Mouse (Mus musculus) midbrain, embryonic 11.5 days (tissue): ENCODE measurements around the gene Laptm5. TPM values are rescaled to one million over a fixed set of nuclear protein-coding genes. Genes with fewer than 3 reads are reported as not detected.

ENCODE experiments used
- ATAC-seq: fragments of 200-750 bp; cut with Nextera tagmentation; 2 replicates; pipeline ENCODE4 v1.8.0; 2017; ENCODE audit warnings: moderate TSS enrichment, moderate library complexity; ENCODE audit not compliant: low FRiP score
- DNase-seq: peaks from one replicate; pipeline ENCODE4 v3.0.0; 2015; ENCODE audit warnings: low spot score; ENCODE audit errors: missing footprints
- H3K27ac ChIP-seq: fragments of 300-500 bp; sonication (generic); 2 replicates; pipeline ENCODE4 v1.5.1; 2014; ENCODE audit warnings: low read depth, low read length
- H3K27me3 ChIP-seq: fragments of 300-500 bp; sonication (generic); 2 replicates; pipeline ENCODE4 v1.6.1; 2014; ENCODE audit warnings: mild to moderate bottlenecking, low read length, moderate library complexity, mixed read lengths; ENCODE audit not compliant: control insufficient read depth, insufficient read depth
- H3K36me3 ChIP-seq: fragments of 300-500 bp; sonication (generic); 2 replicates; pipeline ENCODE4 v1.6.1; 2014; ENCODE audit warnings: mild to moderate bottlenecking, low read length, moderate library complexity, mixed read lengths; ENCODE audit not compliant: control insufficient read depth, insufficient read depth
- H3K4me1 ChIP-seq: fragments of 300-500 bp; sonication (generic); 2 replicates; pipeline ENCODE4 v1.6.1; 2014; ENCODE audit warnings: low read length; ENCODE audit not compliant: control insufficient read depth, insufficient read depth
- H3K4me2 ChIP-seq: fragments of 300-500 bp; sonication (generic); 2 replicates; pipeline ENCODE4 v1.6.1; 2014; ENCODE audit warnings: mild to moderate bottlenecking, moderate library complexity
- H3K4me3 ChIP-seq: fragments of 300-500 bp; sonication (generic); 2 replicates; pipeline ENCODE4 v1.5.1; 2014; ENCODE audit warnings: low read depth, low read length
- H3K9ac ChIP-seq: fragments of 300-500 bp; sonication (generic); 2 replicates; pipeline ENCODE4 v1.6.1; 2014; ENCODE audit warnings: low read length
- H3K9me3 ChIP-seq: fragments of 300-500 bp; sonication (generic); 2 replicates; pipeline ENCODE4 v1.6.1; 2016; ENCODE audit warnings: low read length; ENCODE audit not compliant: control insufficient read depth
- WGBS: fragments of 180-500 bp; shearing (Covaris S2); extraction: QIAGEN DNeasy Blood & Tissue Kit; methylation state at CpG from one replicate; pipeline ENCODE4 v1.1.7; 2014; 5-methylcytosine and 5-hydroxymethylcytosine counted together
- polyA plus RNA-seq: library from polyadenylated mRNA; unstranded; fragments of >200 nt; fragmentation: Nextera tagmentation; extraction: Ambion mirVana; gene quantifications from 2 replicates; pipeline ENCODE4 v1.2.1, GENCODE M21; 2014

The Laptm5 gene
- polyA plus RNA-seq, 1 experiment from 2014 or later: 27.3 TPM

GRCm38 (mm10) chr4:130921986-130922385, 9.1 kb downstream of the Laptm5 start:
- Histone ChIP-seq H3K4me2 (no peak overlapping the region), H3K27ac (no peak overlapping the region), H3K4me1 (peaks cover 6% of the 10 kb centered on the region), H3K4me3 (no peak overlapping the region), H3K27me3 (no peaks in the 10 kb centered on the region), H3K36me3 (no peaks in the 10 kb centered on the region), H3K9me3 (no peaks in the 10 kb centered on the region), H3K9ac (no peak overlapping the region)
- ATAC-seq (no peak), DNase-seq (no peak)
- 83% methylated on average over 10 of the region's 10 CpGs for WGBS

- Histone ChIP-seq H3K4me3 (no peak overlapping the region), H3K9me3 (no peaks in the 10 kb centered on the region), H3K27ac (no peak overlapping the region), H3K9ac (no peak overlapping the region), H3K4me2 (no peak overlapping the region), H3K36me3 (no peaks in the 10 kb centered on the region), H3K27me3 (no peaks in the 10 kb centered on the region), H3K4me1 (peaks cover under 1% of the 10 kb centered on the region; the same call in 1 of the 2 replicates)
- DNase-seq (no peak), ATAC-seq (no peak)
- 60% methylated on average over 6 of the region's 6 CpGs for WGBS
These were observed 13.3 kb downstream of the Laptm5 start for GRCm38 (mm10) chr4:130926274-130926673.

GRCm38 (mm10) chr4:130927821-130928220, 14.9 kb downstream of the Laptm5 start:
- no peak overlapping the region for H3K4me3 ChIP-seq
- H3K9me3 ChIP-seq: no peaks in the 10 kb centered on the region
- no peak overlapping the region for H3K4me2 ChIP-seq
- H3K36me3 ChIP-seq: no peaks in the 10 kb centered on the region
- no peaks in the 10 kb centered on the region for H3K27me3 ChIP-seq
- no peaks in the 10 kb centered on the region for H3K4me1 ChIP-seq
- WGBS: 93% methylated on average over 12 of the region's 12 CpGs
- no peak overlapping the region for H3K27ac ChIP-seq
- DNase-seq (no peak), ATAC-seq (no peak)
- no peak overlapping the region for H3K9ac ChIP-seq

GRCm38 (mm10) chr4:130942644-130943043, 29.7 kb downstream of the Laptm5 start:
- Histone ChIP-seq H3K9me3 (no peaks in the 10 kb centered on the region), H3K27me3 (no peaks in the 10 kb centered on the region), H3K36me3 (no peaks in the 10 kb centered on the region), H3K4me2 (no peak overlapping the region), H3K4me1 (no peaks in the 10 kb centered on the region), H3K9ac (no peak overlapping the region), H3K4me3 (no peak overlapping the region), H3K27ac (no peak overlapping the region)
- DNase-seq: no peak
- ATAC-seq: no peak
- 72% methylated on average over 14 of the region's 14 CpGs for WGBS

GRCm38 (mm10) chr4:130944112-130944511, 31.2 kb downstream of the Laptm5 start, which contains the start of gene Matn1:
Gene Matn1, plus strand, starts transcription at chr4:130944385.
- Histone ChIP-seq H3K9me3 (no peaks in the 10 kb centered on the region), H3K36me3 (no peaks in the 10 kb centered on the region), H3K27me3 (no peaks in the 10 kb centered on the region), H3K4me1 (no peaks in the 10 kb centered on the region), H3K4me3 (no peak within 1 kb of the TSS), H3K4me2 (no peak within 1 kb of the TSS), H3K9ac (no peak within 1 kb of the TSS), H3K27ac (no peak within 1 kb of the TSS)
- no peak for ATAC-seq
- DNase-seq: no peak
- WGBS: 56% methylated on average over 6 of the region's 6 CpGs

- H3K9ac ChIP-seq: no peak overlapping the region
- no peaks in the 10 kb centered on the region for H3K9me3 ChIP-seq
- no peak overlapping the region for H3K4me2 ChIP-seq
- H3K4me3 ChIP-seq: no peak overlapping the region
- DNase-seq (no peak), ATAC-seq (no peak)
- H3K36me3 ChIP-seq: no peaks in the 10 kb centered on the region
- H3K27me3 ChIP-seq: no peaks in the 10 kb centered on the region
- no peak overlapping the region for H3K27ac ChIP-seq
- WGBS: 88% methylated on average over 7 of the region's 7 CpGs
- H3K4me1 ChIP-seq: no peaks in the 10 kb centered on the region
These were observed 31.9 kb downstream of the Laptm5 start for GRCm38 (mm10) chr4:130944779-130945178.

- WGBS: 22% methylated on average over 13 of the region's 13 CpGs
- Histone ChIP-seq H3K4me3 (no peak overlapping the region), H3K4me1 (no peaks in the 10 kb centered on the region), H3K4me2 (no peak overlapping the region), H3K36me3 (no peaks in the 10 kb centered on the region), H3K27ac (no peak overlapping the region), H3K9ac (no peak overlapping the region), H3K27me3 (no peaks in the 10 kb centered on the region), H3K9me3 (no peaks in the 10 kb centered on the region)
- ATAC-seq (peak; percentile 38; the same call in 1 of the 2 replicates), DNase-seq (peak; percentile 93)
These were observed 34.2 kb downstream of the Laptm5 start for GRCm38 (mm10) chr4:130947094-130947647.

- Histone ChIP-seq H3K9me3 (no peaks in the 10 kb centered on the region), H3K4me1 (no peaks in the 10 kb centered on the region), H3K4me2 (no peak overlapping the region), H3K36me3 (no peaks in the 10 kb centered on the region), H3K9ac (no peak overlapping the region), H3K27ac (no peak overlapping the region), H3K27me3 (no peaks in the 10 kb centered on the region), H3K4me3 (no peak overlapping the region)
- ATAC-seq (no peak), DNase-seq (no peak)
- 85% methylated on average over 35 of the region's 35 CpGs for WGBS
These were observed 37.0 kb downstream of the Laptm5 start for GRCm38 (mm10) chr4:130949821-130950384.

- Histone ChIP-seq H3K36me3 (no peaks in the 10 kb centered on the region), H3K27ac (no peak overlapping the region), H3K9me3 (no peaks in the 10 kb centered on the region), H3K9ac (no peak overlapping the region), H3K4me1 (no peaks in the 10 kb centered on the region), H3K4me2 (no peak overlapping the region), H3K4me3 (no peak overlapping the region), H3K27me3 (no peaks in the 10 kb centered on the region)
- WGBS: 41% methylated on average over 17 of the region's 17 CpGs
- no peak for DNase-seq
- no peak for ATAC-seq
These were observed 39.6 kb downstream of the Laptm5 start for GRCm38 (mm10) chr4:130952531-130952930.
